Mouse (Mus musculus): Measurements from ENCODE around the gene Cd37.

Cd37 gene

DNA sequence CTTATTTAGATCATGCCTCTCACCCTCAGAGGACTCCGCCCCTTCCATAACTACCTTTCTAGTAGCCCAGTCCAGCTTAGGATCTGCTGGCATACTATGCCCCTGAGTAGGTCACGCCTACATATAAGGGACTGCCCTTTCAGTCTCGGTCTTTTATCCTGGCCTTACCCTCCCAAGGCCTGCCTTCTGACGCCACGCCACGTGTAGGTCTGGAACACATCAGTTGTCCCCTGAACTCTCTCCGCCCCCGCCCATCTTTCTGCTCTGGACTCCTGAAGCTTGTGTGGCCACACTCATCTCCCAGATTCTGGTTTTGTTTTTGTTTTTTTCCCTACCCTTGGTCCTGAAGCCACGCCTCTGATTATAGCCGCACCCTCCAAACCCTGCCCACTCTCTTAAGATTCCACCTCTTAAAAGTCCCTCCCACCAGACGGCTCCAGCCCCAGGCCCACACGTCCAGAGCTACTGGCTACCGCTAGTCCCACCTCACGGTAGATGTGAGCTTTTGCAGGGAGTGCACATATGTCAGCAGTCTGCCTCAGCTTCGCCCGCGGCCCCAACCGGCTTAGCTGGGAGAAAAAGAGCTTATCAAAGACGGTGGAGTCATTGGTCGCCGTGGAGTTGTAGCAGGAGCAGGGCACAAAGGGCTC, 3.9 kb downstream of the Cd37 start:
- DNase-seq (ENCODE audit: inconsistent age in 2 of 2, low spot score in 1 of 2) = peak; percentile 36 to 75

DNA sequence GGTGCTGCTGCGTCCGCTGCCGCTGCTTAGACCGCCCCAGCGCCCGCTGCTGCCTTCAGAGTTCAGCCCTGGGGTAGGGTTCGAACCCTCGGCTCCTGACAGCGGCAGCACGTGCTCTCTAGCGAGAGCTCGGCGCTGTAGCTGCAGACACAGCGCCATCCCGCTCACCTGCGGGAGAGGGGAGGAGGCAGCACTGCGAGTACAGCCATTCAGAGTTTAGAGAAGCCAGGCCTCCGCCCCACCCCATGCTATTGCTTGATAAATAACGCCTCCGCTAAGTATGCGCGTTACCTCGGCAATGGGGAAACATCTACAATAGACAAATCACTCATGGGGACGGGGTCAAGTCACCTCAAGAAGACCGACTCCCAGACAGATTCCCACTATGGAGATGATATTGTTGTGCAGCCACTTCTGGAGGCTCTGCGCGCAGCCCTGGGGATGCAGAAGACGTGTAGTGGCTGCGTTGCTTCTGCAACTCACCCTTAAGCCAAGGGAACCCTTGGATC, 4.5 kb downstream of the Cd37 start:
- no peak for DNase-seq (ENCODE audit: inconsistent age in 2 of 2, low spot score in 1 of 2)

DNA sequence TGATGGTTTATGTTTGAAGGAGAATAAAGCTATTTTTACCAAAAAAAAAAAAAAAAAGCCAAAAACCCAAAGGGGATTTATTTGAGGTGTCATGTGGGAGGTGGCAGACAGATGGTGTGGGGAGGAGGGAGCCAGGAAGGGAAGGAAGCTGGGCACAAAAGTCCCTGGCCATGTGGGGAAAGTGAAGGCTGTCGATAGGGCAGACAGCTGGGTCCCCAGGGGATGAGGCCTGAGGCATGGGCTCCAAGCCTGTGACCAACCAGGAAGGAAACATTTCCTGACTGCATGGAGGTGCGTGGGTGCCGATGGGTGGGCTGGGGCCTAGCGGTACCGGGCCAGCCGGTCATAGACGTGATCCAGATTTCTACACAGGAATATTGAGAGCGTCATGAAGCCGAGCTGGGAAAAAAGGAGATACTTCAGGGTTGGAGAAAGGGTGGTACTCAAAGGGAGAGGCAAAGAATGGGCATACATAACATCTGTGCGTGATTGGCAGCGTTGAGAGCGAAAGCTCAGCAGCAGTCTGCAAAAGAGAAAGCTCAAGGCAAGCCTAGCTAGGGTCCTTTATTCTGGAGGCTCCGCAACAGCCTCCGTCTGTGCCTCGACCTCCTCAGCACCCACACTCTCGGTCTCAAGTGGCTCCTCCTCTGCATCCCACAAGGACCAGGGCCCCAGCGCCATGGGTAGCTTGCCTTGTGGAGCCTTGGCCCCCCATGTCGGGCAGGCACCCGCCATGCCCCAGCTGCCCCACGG, 5.2 kb downstream of the Cd37 start:
- DNase-seq (ENCODE audit: inconsistent age in 2 of 2, low spot score in 1 of 2) = peak in 1 of 2 experiments; percentile 36

DNA sequence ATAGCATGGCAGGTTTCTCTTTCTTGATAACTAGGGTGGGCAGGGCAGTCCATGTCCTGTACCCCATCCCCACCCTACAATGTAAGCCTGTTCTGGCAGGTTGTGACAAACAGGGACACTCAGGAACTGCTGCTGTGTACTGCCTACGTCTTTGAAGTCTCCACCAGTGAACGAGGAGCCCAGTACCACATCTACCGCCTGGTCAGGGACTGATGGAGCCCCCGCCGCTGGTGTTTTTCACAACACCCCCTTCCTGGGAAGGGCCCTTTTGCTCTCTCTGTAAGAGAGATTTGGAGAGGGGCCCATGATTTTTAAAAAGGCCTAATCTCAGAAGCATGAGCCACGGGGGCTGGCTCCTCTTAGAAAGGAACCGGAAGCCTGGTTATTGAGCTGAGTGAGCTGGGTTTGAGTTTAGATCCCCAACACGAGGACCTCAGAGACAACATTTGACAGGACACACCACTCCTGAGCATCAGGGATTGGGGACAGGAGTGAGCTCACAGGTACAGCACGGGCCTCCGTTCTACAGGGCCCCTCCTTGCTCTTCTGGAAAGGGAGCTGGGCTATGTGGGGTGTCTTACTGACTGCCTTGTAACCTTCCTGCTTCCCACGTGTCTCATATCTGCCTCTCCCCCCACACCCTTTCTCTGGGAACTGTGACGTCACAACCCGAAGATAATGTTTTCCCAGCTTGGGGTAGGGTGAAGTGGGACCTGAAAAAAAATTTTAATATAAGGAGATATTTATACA, 6.0 kb downstream of the Cd37 start:
- DNase-seq (ENCODE audit: inconsistent age in 2 of 2, low spot score in 1 of 2) = no peak

DNA sequence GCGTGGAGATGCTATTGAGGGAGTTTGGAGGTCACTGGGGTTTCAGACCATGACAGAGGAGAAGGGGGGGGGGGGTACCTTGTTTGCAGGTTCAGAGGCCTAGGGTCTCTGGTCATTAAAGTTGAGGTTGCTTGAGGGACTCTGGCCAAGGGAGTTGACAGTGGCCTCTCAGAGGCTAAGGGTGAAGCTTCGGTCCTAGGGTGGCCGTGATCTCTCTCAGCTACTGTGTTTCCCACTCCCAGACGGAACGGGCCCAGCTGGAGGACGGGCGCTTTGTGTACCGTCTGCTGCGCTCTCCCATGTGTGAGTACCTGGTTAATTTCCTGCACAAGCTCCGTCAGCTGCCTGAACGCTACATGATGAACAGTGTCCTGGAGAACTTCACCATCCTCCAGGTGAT, 7.0 kb downstream of the Cd37 start:
- DNase-seq (ENCODE audit: inconsistent age in 2 of 2, low spot score in 1 of 2) = no peak

DNA sequence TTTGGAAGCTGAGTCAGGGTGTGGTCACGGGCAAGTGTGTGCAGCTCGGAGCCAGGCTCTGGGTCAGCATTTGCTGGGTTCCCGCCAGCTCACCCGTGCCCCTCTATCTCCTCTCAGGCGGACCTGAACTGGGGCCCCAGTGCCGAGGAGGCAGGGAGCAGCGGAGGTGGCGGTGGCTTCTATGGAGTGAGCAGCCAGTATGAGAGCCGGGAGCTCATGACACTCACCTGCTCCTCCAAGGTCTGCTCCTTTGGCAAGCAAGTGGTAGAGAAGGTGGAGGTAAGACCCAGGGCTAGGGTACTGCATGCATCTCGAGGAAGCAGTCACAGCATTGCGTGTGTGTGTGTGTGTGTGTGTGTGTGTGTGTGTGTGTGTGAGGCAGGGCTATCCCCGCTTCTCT, 7.7 kb downstream of the Cd37 start:
- no peak for DNase-seq (ENCODE audit: inconsistent age in 2 of 2, low spot score in 1 of 2)

DNA sequence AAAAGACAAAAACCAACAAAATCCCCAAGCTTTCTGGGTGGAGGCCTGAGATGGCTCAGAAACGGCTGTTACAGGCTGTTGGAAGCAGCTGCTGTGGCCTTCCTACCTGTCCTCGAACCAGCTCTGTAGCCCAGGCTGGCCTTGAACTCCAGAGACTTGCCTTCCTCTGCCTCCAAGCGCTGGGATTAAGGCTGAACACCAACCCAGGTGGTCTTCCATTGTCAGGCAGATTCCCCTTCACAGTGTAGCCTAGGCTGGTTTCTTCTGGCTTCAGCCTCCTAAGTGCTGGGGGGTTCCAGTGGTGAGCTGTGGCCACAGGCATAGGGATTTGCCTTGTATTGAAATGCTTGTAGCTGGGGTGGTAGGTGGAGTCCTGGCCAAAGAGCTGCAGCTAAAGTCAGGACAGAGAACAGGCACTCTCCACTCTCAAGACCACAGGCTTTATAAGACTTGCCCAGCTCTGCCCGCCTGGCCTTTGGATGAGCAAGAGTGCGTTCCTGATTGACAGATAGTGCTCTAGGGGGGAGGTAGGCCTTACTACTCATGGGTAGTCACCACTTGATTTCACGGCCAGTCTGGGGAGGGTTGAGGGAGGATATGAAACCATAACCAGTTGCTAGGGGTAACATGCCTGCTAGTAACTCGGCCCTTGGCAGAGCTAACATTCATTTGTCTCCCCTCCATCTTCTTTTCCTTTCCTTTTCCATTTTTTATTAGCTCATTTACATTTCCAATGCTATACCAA, 9.3 kb downstream of the Cd37 start:
- no peak for DNase-seq (ENCODE audit: inconsistent age in 2 of 2, low spot score in 1 of 2)

DNA sequence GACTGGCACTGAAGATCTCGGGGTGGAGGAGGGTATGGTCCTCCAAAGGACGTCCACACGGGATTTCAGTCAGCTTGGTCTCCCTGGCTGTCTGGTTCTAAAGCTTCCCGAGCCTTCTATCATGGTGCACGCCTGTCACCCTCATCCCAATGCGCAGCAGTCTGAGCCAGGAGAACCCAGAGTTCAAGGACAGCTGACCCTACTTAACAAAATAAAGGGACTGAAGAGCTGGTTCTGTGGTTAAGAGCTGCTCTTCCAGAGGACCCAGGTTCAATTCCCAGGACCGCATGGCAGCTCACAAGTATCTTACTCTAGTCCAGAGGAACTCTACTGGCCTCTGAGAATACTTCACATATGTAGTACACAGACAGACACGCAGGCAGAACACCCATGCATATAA, 9.9 kb downstream of the Cd37 start:
- no peak for DNase-seq (ENCODE audit: inconsistent age in 2 of 2, low spot score in 1 of 2)

DNA sequence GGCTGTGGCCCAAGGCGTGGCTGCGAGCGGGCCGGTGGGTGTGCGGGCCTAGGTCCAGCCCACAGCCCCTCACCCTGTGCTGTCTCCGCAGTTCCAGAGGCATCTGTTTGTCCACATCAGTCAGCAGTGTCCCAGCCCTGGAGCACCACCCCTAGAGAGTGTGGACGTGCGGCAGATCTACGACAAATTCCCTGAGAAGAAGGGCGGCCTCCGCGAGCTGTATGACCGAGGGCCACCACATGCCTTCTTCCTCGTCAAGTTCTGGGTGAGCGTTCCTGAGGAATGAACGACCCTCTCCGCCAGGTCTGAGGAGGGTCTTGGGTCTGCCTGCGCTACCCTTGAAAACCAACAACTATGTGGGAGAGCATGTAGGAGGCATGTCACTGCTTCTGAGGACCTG, 10.4 kb downstream of the Cd37 start:
- DNase-seq (ENCODE audit: inconsistent age in 2 of 2, low spot score in 1 of 2) = no peak

DNA sequence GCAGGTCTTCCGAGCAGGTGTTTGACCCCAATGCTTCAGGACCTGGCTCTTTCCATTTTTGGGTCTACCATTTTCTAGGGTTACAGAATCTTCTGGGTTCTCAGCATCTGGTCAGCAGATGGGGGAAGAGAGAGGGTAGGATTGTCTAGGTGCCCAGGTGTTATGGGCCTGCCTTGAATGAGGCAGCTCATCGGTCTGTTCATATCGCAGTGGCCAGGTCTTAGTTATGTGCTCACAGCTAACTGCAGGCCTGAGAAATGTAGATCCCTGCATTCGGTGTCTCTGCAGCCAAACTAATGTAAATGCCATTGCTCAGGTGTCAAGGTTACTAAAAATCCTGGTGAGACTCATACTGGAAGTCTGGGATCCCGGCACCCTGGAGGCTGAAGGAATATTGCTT, 12.5 kb downstream of the Cd37 start:
- no peak for DNase-seq (ENCODE audit: inconsistent age in 2 of 2, low spot score in 1 of 2)

DNA sequence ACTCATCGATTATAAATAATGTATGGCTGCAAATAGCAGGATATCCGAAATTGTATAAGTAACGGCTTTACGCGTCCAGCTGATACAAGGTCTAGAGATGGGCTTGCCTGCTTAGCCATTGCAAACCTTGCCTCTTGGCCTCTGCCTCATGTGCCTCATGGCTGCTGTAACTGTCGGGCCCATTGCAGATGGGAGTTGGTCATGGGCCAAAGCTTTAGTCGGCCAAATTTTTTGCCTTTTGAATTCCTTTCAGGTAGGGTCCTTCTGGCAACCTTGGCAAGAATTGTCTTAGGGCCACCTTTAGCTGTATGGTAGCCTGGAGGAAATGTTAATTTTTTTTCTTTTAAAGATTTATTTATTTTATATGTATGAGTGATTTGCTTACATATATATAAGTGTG, 14.1 kb downstream of the Cd37 start:
- DNase-seq (ENCODE audit: inconsistent age in 2 of 2, low spot score in 1 of 2) = no peak

DNA sequence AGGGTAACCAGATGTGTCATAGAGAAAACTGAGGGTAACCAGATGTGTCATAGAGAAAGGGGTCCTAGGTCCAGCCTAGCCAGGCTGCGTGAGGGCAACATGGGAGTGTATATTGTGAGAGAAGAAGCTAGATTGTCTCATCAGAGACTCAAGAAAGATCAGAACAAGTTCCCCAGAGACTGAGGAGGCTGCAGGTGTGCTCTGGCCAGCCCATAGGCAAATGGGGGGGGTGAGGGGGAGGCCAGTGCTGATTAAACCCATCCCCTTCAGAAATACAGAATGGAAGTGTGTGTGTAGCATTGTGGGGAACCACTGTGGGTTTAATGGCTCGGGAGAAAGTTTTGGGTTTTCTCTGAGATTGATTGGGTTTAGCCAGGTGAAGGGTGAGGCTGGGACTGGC, 17.2 kb downstream of the Cd37 start:
- no peak for DNase-seq (ENCODE audit: inconsistent age in 2 of 2, low spot score in 1 of 2)

DNA sequence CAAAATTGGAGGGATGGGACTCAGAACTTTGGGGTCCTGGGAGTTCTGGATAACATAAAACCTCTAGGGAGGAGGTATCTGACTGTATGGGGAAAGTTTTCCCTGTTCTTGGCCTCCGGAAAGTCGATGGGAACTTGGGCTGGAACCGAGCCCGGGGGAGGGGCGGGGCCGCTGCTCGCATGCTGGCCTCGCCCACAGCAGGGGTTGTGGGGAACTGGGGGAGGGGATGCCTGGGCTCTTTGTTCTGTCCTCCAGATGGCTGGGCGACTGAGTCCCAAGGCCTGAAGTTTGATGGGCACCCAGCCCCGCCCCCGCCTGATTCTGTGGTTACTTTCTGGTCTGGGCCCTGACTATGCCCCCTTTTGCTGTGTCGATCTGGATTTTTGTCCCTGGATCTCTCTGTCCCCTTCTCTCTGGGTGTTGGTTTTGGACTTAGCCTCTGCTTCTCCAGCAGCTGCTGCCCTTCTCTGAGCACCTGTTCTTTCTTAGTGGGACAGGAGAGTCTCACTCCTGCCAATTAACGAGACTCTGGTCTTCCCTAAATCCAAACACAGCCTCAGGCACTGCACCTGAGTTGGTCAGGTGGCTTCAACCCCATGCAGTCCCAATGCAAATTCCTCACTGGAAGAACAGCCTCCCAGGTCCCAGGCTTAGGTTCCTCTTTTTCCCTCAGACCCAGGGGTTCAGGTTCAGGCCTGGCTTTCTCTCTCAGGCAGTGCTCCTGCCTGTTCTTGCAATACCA, 22.3 kb downstream of the Cd37 start:
- DNase-seq (ENCODE audit: inconsistent age in 2 of 2, low spot score in 1 of 2) = peak; percentile 52 to 72

DNA sequence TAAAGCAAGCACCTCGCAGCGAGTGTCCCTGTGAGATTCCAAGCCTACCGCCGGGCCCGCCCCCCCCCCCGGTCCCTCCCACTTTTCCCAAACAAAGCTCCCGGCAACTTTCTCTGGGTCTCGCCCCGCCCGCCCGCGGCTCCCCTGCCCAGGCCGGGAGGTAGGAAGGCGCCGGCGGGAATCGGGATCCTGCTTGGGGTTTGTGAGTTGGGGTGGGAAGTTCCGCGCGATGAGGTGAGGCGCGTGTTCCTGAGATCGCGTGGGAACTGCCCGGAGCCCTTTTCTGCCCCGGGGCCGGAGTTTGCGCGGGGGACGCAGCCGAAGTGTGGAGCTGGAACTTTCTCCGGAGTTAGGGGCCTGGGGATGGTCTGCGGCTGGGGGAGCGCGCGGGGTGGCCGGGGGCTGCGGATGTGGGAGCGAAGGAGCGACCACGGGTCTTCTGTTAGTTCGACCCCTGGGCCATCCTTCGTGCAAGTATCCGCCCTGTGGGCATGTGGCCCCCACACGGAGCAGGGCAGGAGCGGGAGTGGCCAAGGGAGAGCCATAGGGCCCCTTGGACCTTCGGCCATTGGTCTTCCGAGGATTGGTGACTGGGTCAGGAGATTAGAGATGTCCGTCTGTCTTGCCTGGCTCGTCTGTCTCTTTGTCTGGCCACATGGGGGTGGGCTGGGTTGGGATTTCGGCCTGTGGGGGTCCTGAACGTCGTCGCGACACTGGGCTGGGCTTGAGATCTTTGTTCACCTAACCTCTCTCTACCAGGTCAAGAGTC, 23.1 kb downstream of the Cd37 start, which contains the start of gene Tead2:
TSS of gene Tead2 (plus strand) at position 81 of the 769 bp plus-strand sequence.
- DNase-seq (ENCODE audit: inconsistent age in 2 of 2, low spot score in 1 of 2) = peak; percentile 42 to 67

DNA sequence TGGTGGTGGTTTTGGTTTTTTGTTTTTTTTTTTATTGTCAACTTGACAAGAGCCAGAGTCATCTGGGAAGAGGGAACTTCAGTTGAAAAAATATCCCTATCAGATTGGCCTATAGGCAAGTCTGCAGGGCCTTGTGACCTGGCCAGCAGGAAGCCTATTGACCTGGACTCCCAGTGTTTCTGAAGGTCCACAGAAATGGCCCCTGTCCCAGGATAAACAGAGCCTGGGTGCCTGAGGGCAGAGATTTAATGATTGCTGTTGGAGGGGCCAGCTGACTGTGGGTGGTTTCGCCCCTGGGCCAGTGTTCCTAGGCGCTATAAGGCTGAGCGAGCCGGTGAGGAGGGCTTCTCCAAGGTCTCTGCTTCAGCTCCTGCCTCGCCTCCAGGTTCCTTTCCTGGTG, 25.2 kb downstream of the Cd37 start:
- no peak for DNase-seq (ENCODE audit: inconsistent age in 2 of 2, low spot score in 1 of 2)

DNA sequence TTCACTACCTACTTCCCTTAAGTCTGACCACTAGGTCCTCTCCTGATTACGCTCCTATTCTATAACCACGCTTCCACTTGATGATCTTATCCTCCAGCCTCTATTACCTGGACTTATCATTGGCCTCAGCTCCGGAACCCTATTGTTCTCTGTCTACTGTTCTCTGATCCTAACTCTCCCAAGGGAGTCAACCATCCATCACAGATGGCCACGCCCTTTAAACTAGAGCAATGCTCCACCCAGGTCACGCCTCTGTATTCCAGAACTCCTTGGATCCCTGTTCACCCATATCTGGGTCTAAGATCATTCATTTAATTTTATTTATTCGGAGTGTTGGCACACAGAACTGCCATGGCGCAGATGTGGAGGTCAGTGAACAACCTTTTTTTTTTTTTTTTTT, 26.6 kb downstream of the Cd37 start:
- no peak for DNase-seq (ENCODE audit: inconsistent age in 2 of 2, low spot score in 1 of 2)

DNA sequence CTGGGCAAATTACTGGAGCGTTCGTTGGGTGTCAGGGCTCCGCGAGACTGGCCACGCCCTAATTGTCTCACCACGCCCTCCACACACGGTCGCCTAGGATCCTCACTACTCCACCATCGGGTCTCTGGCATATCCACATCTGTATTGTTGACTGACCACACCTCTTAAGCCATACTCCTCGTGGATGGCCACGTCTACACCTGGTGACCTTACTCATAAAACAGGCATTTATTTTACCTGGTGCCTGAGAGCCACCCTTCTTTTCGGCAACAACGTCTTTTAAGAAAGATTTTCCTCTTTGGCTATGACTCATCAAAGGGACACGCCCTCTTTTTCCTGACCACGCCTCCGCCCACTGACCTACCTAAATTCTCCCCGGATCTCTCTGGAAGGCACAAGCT, 27.1 kb downstream of the Cd37 start, which contains the start of gene Dkkl1:
TSS of gene Dkkl1 (minus strand) at position 297 of the 401 bp plus-strand sequence.
- no peak for DNase-seq (ENCODE audit: inconsistent age in 2 of 2, low spot score in 1 of 2)

DNA sequence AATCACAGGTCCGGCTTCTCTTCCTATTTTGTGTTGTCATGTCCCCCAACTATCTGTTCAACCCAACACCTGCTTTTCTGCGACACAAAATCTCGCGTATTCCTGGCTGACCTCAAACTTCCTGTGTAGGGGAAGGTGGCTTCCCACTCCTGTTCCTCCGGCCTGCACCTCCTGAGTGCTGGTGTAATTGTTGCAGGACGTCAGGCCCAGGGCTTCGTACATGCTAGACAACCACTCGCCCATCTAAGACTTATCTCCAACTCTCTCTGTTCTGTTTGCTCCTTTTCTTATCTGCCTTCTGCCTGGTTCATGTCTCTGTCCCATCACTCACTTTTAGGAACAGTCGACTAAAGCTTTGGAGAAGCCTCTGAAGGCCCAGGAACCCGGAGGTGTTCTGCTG, 27.8 kb downstream of the Cd37 start:
- no peak for DNase-seq (ENCODE audit: inconsistent age in 2 of 2, low spot score in 1 of 2)

DNA sequence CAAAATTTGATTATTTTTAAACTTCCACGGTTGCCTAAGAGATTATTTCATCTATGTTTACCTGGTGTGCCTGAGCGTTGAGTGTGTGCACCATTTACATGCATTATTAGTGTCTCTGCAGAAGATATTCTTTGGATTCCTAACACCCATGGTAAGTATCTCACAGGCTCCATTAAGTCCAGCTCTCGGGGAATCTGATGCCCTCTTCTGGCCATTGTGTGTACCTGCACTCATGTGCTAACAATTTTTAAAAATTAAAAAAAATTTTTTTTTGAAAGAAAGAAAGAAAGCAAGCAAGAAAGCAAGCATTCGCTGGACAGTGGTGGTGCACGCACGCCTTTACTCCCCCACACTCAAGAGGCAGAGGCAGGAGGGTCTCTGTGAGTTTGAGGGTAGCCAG, 30.7 kb downstream of the Cd37 start:
- no peak for DNase-seq (ENCODE audit: inconsistent age in 2 of 2, low spot score in 1 of 2)
